Mouse (Mus musculus): ENCODE data around the gene Asap2.

Asap2 gene

GRCm38 (mm10) chr12:21265501-21265900 lies 275.2 kb downstream of the Asap2 start:
- DNase-seq (ENCODE audit: low spot score) = no peak

GRCm38 (mm10) chr12:21265946-21266783 lies 275.9 kb downstream of the Asap2 start:
- peak; percentile 73 for DNase-seq (ENCODE audit: low spot score)

DNA sequence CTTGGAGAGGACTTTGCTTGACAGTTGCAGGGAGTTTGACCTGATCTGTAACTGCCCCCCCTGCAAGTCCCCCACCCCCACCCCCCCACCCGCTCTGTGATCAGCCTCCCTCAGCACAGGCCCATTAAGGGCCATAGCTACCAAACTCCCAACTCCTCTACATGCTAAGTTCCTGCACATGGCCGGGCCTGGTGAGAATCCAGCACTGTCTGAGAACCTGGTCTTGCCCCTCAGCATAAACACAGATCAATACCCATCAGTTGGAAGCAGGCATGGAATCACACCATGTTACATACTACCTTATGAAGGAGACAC lies 276.5 kb downstream of the Asap2 start:
- DNase-seq (ENCODE audit: low spot score) = no peak

DNA sequence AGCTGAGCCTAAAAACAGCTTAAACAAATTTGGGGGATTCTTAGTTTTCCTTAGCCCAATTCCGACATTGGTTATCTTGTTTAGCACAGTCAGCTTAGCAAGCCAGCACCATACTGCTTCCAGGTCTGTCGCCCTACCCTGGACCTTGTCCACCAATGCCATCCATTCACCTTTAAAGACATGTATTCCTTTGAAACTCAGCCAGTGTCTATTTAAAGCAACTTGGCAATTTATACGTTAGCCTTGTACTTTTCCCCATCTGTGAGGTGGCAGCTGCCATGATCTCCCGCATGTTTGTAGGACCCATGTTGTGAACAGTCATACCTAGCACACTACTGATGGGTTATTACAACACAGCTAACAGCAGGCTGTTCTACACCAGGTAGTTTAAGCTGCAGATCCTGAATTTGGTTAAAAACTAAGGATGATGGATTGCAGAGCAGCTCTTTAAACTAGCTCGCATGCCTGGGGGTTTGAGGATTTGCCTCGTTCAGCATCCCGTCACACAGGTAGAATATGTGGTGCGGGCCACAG lies 277.9 kb downstream of the Asap2 start:
- no peak for DNase-seq (ENCODE audit: low spot score)

- no peak for DNase-seq (ENCODE audit: low spot score)
Measured at GRCm38 (mm10) chr12:21274446-21274845, 284.2 kb downstream of the Asap2 start.

DNA sequence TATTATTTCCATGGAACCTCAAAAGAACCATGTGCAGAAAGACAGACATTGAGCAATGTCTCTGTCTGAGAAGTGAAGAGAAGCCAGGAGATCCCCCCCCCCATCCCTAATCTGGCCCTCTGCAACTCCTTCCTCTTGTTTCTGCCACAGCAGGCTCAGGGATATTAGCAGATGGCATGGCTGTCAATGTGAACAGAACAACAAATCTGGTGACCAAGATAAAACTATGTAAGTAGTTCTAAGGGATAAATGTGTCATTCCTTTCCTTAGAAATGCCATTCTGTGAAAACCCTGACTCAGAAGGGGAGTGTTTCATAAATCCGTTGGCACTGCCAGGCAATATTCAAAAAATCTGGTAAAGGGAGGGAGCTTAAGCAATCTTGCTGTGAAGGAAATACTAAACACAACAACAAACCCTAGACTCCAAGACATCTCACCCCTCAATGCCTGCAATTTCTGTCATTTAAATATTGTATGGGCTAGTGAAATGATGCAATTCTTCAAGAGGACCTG lies 287.1 kb downstream of the Asap2 start:
- no peak for DNase-seq (ENCODE audit: low spot score)

GRCm38 (mm10) chr12:21284761-21285441 lies 294.6 kb downstream of the Asap2 start, which contains the start of gene Cpsf3:
Gene Cpsf3 (plus strand): TSS chr12:21285391.
- no peak for DNase-seq (ENCODE audit: low spot score)

DNA sequence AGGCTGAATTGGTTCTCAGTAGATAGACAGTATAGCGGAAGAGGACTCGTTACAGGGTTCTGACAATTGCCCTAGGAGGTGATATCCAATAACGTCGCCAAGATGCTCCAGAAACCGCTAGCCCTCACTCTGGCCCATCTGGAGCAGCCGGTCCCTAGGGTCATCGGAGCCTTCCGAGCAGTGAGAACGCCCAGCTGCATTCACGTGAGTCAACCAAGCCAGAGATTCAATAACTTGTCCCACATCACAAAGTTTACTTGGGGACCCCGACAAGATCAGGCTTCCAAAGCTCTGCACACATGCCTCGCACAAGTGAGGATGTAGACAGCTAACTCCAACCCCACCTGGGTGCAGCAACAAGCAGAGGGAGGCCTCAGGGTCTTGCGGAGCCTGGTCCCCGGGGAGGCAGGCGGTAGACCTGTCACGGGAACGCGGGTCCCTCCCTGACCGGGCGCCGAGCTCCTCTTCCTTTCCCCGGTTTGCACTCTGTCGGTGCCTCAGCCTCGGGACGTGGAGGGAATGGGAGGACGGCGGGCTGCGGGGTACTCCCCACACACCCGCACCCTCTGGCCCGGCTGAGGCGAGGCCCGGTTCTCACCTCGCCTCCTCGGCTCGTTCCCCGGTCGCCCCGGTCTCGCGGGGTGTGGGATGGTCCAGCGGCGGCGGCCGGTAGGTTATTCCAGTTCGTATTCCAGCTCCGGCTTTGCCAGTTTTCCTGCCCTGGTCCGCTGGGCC lies 295.4 kb downstream of the Asap2 start:
- no peak for DNase-seq (ENCODE audit: low spot score)

DNA sequence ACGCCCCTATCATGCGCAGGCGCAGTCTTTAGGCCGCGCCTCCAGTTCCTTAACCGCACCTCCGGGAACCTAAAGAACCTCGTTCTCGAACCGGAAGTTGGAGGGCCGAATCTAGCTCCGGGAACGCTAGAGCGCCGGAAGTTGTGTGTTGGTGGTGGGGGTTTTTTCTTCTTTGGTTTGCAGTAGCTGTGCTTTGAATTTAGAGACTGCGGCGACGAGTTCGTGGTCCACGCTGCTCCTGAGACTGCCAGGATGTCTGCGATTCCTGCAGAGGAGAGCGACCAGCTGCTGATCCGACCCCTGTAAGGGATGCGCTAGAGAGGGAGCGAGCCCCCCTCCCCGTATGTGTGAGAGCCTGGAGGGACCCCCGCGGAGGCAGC lies 296.0 kb downstream of the Asap2 start, which contains the start of gene Itgb1bp1:
Gene Itgb1bp1 (minus strand): TSS at position 42 of the 380 bp plus-strand sequence.
- DNase-seq (ENCODE audit: low spot score) = peak; percentile 99

- peak; percentile 48 for DNase-seq (ENCODE audit: low spot score)
Measured at GRCm38 (mm10) chr12:21286712-21287650, 296.7 kb downstream of the Asap2 start.

- DNase-seq (ENCODE audit: low spot score) = peak; percentile 67
Measured at GRCm38 (mm10) chr12:21288716-21289395, 298.6 kb downstream of the Asap2 start.

DNA sequence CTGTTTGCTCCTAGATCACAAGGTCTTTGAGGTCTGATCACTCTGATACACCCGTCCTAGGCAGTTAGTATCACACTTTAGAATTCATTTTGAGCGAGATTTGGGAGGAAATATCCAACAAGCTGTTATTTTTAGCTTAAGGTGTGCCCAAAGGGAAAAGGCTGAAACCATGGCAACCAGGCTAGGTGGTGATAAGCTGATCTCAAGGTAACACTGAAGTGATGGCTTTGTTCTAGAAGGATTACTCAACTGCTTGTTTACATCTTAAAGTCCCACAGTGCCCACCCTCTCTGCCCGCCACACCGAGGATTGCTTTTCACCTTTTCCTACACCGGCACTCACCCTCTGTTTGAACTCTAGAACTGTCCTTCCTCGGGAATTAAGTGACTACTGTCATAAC lies 299.4 kb downstream of the Asap2 start:
- DNase-seq (ENCODE audit: low spot score) = peak; percentile 67

DNA sequence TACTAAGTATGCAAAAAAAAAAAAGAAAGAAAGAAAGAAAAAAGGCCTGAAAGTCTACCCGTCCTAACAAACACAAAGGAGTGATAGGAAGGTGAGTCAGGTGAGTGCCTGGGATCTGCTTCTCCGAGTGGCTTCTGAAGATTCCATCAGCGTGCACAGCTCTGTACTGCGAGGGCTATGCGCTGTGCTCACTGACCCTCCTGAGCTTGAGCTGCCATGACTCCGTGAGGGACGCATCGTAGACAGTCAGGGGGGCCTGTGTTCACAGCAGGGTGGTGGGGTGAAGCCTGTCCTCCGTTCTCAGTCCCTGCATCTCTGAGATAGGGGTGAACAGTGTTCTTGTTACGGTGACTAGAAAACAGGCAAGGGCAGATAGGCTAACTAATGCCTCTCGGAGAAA lies 308.6 kb downstream of the Asap2 start:
- no peak for DNase-seq (ENCODE audit: low spot score)

DNA sequence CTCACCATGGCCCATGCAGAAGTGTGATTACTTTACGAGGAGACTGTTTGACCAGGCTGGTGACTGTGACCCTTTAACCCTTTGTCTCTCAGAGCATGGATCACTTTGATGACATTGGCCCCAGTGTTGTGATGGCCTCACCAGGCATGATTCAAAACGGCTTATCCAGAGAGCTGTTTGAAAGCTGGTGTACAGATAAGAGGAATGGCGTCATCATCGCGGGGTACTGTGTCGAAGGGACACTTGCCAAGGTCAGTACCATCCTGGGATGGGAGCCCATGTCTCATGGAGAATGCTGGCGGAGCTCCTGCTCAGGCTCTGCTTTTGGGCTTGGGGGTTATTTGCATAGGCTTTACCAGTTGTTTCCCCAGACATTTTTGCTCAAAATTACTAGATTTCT lies 311.1 kb downstream of the Asap2 start:
- no peak for DNase-seq (ENCODE audit: low spot score)

- no peak for DNase-seq (ENCODE audit: low spot score)
Measured at GRCm38 (mm10) chr12:21301932-21302331, 311.7 kb downstream of the Asap2 start.

DNA sequence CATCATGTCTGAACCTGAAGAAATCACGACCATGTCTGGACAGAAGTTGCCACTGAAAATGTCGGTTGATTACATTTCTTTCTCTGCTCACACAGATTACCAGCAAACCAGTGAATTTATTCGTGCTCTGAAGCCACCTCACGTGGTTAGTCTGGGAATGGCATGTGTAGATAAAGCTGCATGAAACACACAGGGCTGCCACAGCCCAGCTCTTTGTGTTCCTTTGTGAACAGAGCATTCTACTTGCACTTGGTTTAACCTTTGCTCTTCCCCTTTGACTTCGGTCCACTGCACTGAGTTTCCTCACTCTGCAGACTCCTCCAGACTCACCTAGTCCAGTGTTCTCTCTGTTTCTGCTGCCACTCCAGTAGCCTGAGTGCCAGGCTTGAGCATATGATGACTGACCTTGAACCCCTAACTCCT lies 312.1 kb downstream of the Asap2 start:
- DNase-seq (ENCODE audit: low spot score) = no peak

GRCm38 (mm10) chr12:21305741-21306140 lies 315.5 kb downstream of the Asap2 start:
- no peak for DNase-seq (ENCODE audit: low spot score)

GRCm38 (mm10) chr12:21306721-21307120 lies 316.5 kb downstream of the Asap2 start:
- no peak for DNase-seq (ENCODE audit: low spot score)

GRCm38 (mm10) chr12:21312201-21312600 lies 321.9 kb downstream of the Asap2 start:
- no peak for DNase-seq (ENCODE audit: low spot score)
